Mouse (Mus musculus) liver, embryonic 15.5 days (tissue): ENCODE data around the gene Neurod4. TPM values are rescaled to one million over a fixed set of nuclear protein-coding genes. Genes with fewer than 3 reads are reported as not detected.
"Not testable (repeated sequence)": the region's sequence is repeated elsewhere in the genome, so short reads cannot be mapped to it uniquely, and the experiment has no call there.

Source experiments
- ATAC-seq: fragments of 200-750 bp; cut with Nextera tagmentation; 2 replicates; pipeline ENCODE4 v1.8.0; 2017; ENCODE audit warnings: moderate number of reproducible peaks, mild to moderate bottlenecking, moderate library complexity; ENCODE audit not compliant: insufficient read depth
- H3K27ac ChIP-seq: fragments of 300-500 bp; sonication (generic); replicated peaks from 2 replicates; pipeline ENCODE4 v1.5.1; 2015; ENCODE audit warnings: mild to moderate bottlenecking, inconsistent platforms
- H3K27me3 ChIP-seq: fragments of 300-500 bp; sonication (generic); 2 replicates; pipeline ENCODE4 v1.6.1; 2015; ENCODE audit warnings: mild to moderate bottlenecking, inconsistent platforms
- H3K36me3 ChIP-seq: fragments of 300-500 bp; sonication (generic); replicated peaks from 2 replicates; pipeline ENCODE4 v1.6.1; 2015; ENCODE audit warnings: moderate library complexity, mild to moderate bottlenecking, inconsistent platforms
- H3K4me1 ChIP-seq: fragments of 300-500 bp; sonication (generic); replicated peaks from 2 replicates; pipeline ENCODE4 v1.6.1; 2015; ENCODE audit warnings: inconsistent platforms
- H3K4me2 ChIP-seq: fragments of 300-500 bp; sonication (generic); 2 replicates; pipeline ENCODE4 v1.6.1; 2015; ENCODE audit warnings: moderate library complexity, mild to moderate bottlenecking, inconsistent platforms
- H3K4me3 ChIP-seq: fragments of 300-500 bp; sonication (generic); replicated peaks from 2 replicates; pipeline ENCODE4 v1.5.1; 2015; ENCODE audit warnings: mild to moderate bottlenecking, inconsistent platforms
- H3K9ac ChIP-seq: fragments of 300-500 bp; sonication (generic); 2 replicates; pipeline ENCODE4 v1.6.1; 2015; ENCODE audit warnings: moderate library complexity, mild to moderate bottlenecking, inconsistent platforms
- H3K9me3 ChIP-seq: fragments of 300-500 bp; sonication (generic); replicated peaks from 2 replicates; pipeline ENCODE4 v1.6.1; 2016; ENCODE audit warnings: inconsistent platforms
- WGBS: fragments of 180-500 bp; shearing (Covaris S2); methylation state at CpG from one replicate; pipeline ENCODE4 v1.1.7; 2015; ENCODE audit warnings: mixed read lengths; ENCODE audit not compliant: insufficient replicate concordance; 5-methylcytosine and 5-hydroxymethylcytosine counted together
- polyA plus RNA-seq: library from polyadenylated mRNA; unstranded; fragments of >200 nt; fragmentation: Nextera tagmentation; extraction: Ambion mirVana; gene quantifications from 2 replicates; pipeline ENCODE4 v1.2.1, GENCODE M21; 2015

Neurod4 gene
- polyA plus RNA-seq, result not detected in 2 replicates

- H3K9me3 ChIP-seq, result no peaks in the 10 kb centered on the region
- no peaks in the 10 kb centered on the region for H3K4me1 ChIP-seq
- ATAC-seq, result no peak
- H3K27ac ChIP-seq, result no peak within 1 kb of the TSS
- WGBS, result 2% methylated on average over 7 of the region's 7 CpGs
- no peak within 1 kb of the TSS for H3K9ac ChIP-seq
- no peaks in the 10 kb centered on the region for H3K27me3 ChIP-seq
- H3K4me2 ChIP-seq, result no peak within 1 kb of the TSS
- H3K4me3 ChIP-seq, result no peak within 1 kb of the TSS
- H3K36me3 ChIP-seq, result no peaks in the 10 kb centered on the region
These were observed at the start of gene Neurod4 for GRCm38 (mm10) chr10:130280066-130280465. Neurod4 (minus strand) TSS chr10:130280240.

DNA sequence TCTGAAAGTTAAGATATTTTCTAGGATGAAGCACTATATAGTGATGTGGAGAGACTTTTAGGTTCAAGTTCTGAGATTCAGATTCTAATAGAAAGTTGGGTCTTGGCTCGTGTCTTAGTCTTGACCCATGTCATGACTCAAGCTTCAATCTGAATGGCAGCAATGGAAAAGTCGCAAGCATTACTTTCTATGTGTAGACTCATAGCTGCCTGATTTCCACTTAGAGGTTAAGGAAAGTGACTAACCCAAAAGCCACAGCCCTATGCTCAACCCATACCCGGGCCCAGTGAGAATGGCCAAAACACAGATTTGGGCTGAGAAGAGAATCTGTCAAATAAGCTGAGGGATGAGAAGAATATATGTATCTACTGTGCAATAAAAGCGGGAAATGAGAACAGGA, 44.2 kb upstream of the Neurod4 start:
- Histone ChIP-seq H3K4me3 (no peak overlapping the region), H3K36me3 (no peaks in the 10 kb centered on the region), H3K27ac (no peak overlapping the region), H3K9me3 (no peaks in the 10 kb centered on the region), H3K4me2 (no peak overlapping the region), H3K9ac (no peak overlapping the region), H3K4me1 (no peaks in the 10 kb centered on the region), H3K27me3 (no peaks in the 10 kb centered on the region)
- WGBS, result 41% methylated on average over 4 of the region's 4 CpGs
- ATAC-seq, result no peak

DNA sequence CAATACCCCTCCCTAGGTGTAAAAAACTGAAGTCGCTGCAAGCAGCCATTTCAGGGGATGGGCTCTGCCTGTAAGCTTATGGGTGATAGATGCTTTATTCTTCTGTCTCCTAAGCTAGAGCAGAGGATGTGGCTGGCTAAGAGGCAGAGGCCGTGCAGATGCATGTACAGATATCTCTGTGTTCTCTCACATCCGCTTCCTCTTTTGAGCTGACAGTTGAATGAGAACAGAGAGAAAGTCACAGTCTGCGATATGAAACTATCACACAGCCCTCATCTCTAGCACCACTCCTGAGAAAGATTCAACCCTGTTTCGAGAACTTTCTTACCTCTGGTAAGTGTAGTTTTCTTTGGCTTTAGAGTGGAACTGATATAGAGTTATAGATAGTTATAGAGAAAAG, 42.6 kb upstream of the Neurod4 start, which contains the start of gene Tespa1:
TSS of gene Tespa1 (plus strand) at position 234 of the 400 bp plus-strand sequence.
- no peak within 1 kb of the TSS for H3K9ac ChIP-seq
- no peak within 1 kb of the TSS for H3K4me3 ChIP-seq
- 6% methylated on average over 5 of the region's 5 CpGs for WGBS
- no peak within 1 kb of the TSS for H3K4me2 ChIP-seq
- no peaks in the 10 kb centered on the region for H3K4me1 ChIP-seq
- no peak within 1 kb of the TSS for H3K27ac ChIP-seq
- ATAC-seq, result peak; percentile 34; the same call in 1 of the 2 replicates
- no peaks in the 10 kb centered on the region for H3K27me3 ChIP-seq
- no peaks in the 10 kb centered on the region for H3K36me3 ChIP-seq
- H3K9me3 ChIP-seq, result no peaks in the 10 kb centered on the region

DNA sequence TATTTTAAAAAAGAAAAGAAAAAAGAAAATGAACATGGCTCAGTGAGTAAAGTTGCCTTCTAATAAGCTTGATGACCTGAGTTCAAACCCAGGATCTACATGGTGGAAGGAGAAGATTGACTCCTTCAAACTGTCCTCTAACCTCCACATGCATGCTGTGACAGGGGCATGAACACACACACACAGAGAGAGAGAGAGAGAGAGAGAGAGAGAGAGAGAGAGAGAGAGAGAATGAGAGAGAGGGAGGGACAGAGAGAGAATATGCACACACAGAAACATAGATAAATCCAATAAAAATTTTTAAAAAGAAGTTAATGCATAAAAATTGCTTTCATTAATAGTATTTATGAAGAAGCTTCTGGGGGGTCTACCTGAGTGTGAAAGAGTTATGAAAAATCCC, 42.0 kb upstream of the Neurod4 start:
- no peak for ATAC-seq
- Histone ChIP-seq H3K27ac (no peak overlapping the region), H3K36me3 (no peaks in the 10 kb centered on the region), H3K4me1 (no peaks in the 10 kb centered on the region), H3K27me3 (no peaks in the 10 kb centered on the region), H3K9ac (no peak overlapping the region), H3K4me2 (no peak overlapping the region), H3K4me3 (no peak overlapping the region), H3K9me3 (no peaks in the 10 kb centered on the region)

DNA sequence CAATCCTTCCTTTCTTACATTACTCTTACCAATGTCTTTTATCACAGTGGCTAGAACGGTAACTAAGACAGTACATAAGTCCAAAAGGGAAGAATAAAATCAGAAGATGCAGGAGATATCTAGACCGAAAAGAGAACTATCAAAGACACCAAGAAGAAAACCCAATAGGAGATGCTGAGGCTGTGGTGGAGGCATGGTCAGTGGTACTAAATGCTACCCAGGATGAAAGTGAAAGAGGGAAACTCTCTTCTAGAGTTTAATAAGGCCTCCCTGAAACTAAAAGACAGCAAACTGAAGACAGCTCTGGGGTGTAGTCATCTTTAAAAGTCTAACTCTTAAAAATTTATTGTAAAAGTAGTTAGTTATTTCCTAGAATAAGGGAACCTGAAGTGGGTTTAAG, 40.7 kb upstream of the Neurod4 start:
- no peak overlapping the region for H3K4me2 ChIP-seq
- ATAC-seq, result no peak
- no peaks in the 10 kb centered on the region for H3K27me3 ChIP-seq
- 56% methylated on average over 2 of the region's 2 CpGs for WGBS
- no peak overlapping the region for H3K27ac ChIP-seq
- H3K9me3 ChIP-seq, result no peaks in the 10 kb centered on the region
- H3K9ac ChIP-seq, result no peak overlapping the region
- H3K4me3 ChIP-seq, result no peak overlapping the region
- no peaks in the 10 kb centered on the region for H3K4me1 ChIP-seq
- H3K36me3 ChIP-seq, result no peaks in the 10 kb centered on the region

- WGBS, result 21% methylated on average over 4 of the region's 4 CpGs
- no peaks in the 10 kb centered on the region for H3K27me3 ChIP-seq
- H3K4me2 ChIP-seq, result no peak overlapping the region
- H3K4me3 ChIP-seq, result no peak overlapping the region
- ATAC-seq, result no peak
- no peaks in the 10 kb centered on the region for H3K36me3 ChIP-seq
- H3K27ac ChIP-seq, result no peak overlapping the region
- no peaks in the 10 kb centered on the region for H3K4me1 ChIP-seq
- H3K9me3 ChIP-seq, result no peaks in the 10 kb centered on the region
- H3K9ac ChIP-seq, result no peak overlapping the region
These were observed 38.7 kb upstream of the Neurod4 start for GRCm38 (mm10) chr10:130318720-130319119.

DNA sequence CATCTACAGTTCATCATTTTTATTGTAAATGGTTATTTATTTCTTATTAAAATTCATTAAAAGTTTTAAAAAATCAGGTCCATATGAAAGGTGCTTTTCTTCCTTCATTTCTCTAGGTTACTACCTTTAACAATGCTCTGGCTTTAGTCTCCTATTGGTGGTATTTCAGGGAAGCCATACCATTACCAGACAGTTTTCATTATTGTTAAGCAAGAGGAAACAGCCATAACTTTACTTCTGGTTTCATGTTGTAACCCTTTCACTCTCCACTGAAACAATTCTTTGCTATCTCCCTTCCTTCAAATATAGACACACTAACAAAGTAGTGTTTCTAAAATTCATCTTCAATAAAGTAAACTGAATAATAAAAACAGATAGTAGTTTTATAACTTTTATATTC, 35.8 kb upstream of the Neurod4 start:
- no peaks in the 10 kb centered on the region for H3K36me3 ChIP-seq
- H3K4me2 ChIP-seq, result no peak overlapping the region
- no peak for ATAC-seq
- no peak overlapping the region for H3K4me3 ChIP-seq
- no peak overlapping the region for H3K27ac ChIP-seq
- H3K4me1 ChIP-seq, result no peaks in the 10 kb centered on the region
- H3K9me3 ChIP-seq, result no peaks in the 10 kb centered on the region
- H3K27me3 ChIP-seq, result no peaks in the 10 kb centered on the region
- no peak overlapping the region for H3K9ac ChIP-seq

- Histone ChIP-seq H3K9ac (no peak overlapping the region), H3K27me3 (no peaks in the 10 kb centered on the region), H3K9me3 (no peaks in the 10 kb centered on the region), H3K4me2 (no peak overlapping the region), H3K27ac (no peak overlapping the region), H3K4me1 (no peaks in the 10 kb centered on the region), H3K36me3 (no peaks in the 10 kb centered on the region), H3K4me3 (no peak overlapping the region)
- WGBS, result 25% methylated on average over 2 of the region's 2 CpGs
- ATAC-seq, result no peak
These were observed 34.2 kb upstream of the Neurod4 start for GRCm38 (mm10) chr10:130314110-130314829.

GRCm38 (mm10) chr10:130313531-130313930, 33.5 kb upstream of the Neurod4 start:
- H3K36me3 ChIP-seq, result no peaks in the 10 kb centered on the region
- no peak for ATAC-seq
- H3K9ac ChIP-seq, result no peak overlapping the region
- H3K4me3 ChIP-seq, result no peak overlapping the region
- H3K4me2 ChIP-seq, result no peak overlapping the region
- WGBS, result 27% methylated on average over 1 of the region's 1 CpGs
- no peak overlapping the region for H3K27ac ChIP-seq
- H3K4me1 ChIP-seq, result no peaks in the 10 kb centered on the region
- H3K27me3 ChIP-seq, result no peaks in the 10 kb centered on the region
- no peaks in the 10 kb centered on the region for H3K9me3 ChIP-seq

- no peaks in the 10 kb centered on the region for H3K36me3 ChIP-seq
- WGBS, result 37% methylated on average over 2 of the region's 2 CpGs
- no peaks in the 10 kb centered on the region for H3K4me1 ChIP-seq
- no peak overlapping the region for H3K4me3 ChIP-seq
- no peak overlapping the region for H3K4me2 ChIP-seq
- no peaks in the 10 kb centered on the region for H3K27me3 ChIP-seq
- H3K9ac ChIP-seq, result no peak overlapping the region
- ATAC-seq, result no peak
- no peak overlapping the region for H3K27ac ChIP-seq
- H3K9me3 ChIP-seq, result no peaks in the 10 kb centered on the region
These were observed 31.6 kb upstream of the Neurod4 start for GRCm38 (mm10) chr10:130311534-130312227.

GRCm38 (mm10) chr10:130304138-130304537, 24.1 kb upstream of the Neurod4 start:
- not testable (repeated sequence) for H3K36me3 ChIP-seq, H3K4me1 ChIP-seq, H3K27me3 ChIP-seq, ATAC-seq, H3K4me3 ChIP-seq, H3K9me3 ChIP-seq, H3K4me2 ChIP-seq, H3K9ac ChIP-seq, H3K27ac ChIP-seq
- 61% methylated on average over 4 of the region's 5 CpGs for WGBS

- not testable (repeated sequence) for ATAC-seq, H3K36me3 ChIP-seq, H3K27ac ChIP-seq, H3K4me1 ChIP-seq, H3K9ac ChIP-seq, H3K4me2 ChIP-seq, H3K4me3 ChIP-seq, H3K9me3 ChIP-seq, H3K27me3 ChIP-seq
- WGBS, result 13% methylated on average over 4 of the region's 4 CpGs
These were observed 18.7 kb upstream of the Neurod4 start for GRCm38 (mm10) chr10:130298748-130299147.
